Mouse (Mus musculus) stomach, embryonic 15.5 days (tissue): ENCODE data around the gene Smarcc2. TPM values are rescaled to one million over a fixed set of nuclear protein-coding genes. Genes with fewer than 3 reads are reported as not detected.
"Not testable (repeated sequence)": the region's sequence is repeated elsewhere in the genome, so short reads cannot be mapped to it uniquely, and the experiment has no call there.

ENCODE experiments used
- ATAC-seq: fragments of 200-750 bp; cut with Nextera tagmentation; 2 replicates; pipeline ENCODE4 v1.8.0; 2017; ENCODE audit warnings: low read depth, moderate number of reproducible peaks, moderate TSS enrichment; ENCODE audit not compliant: insufficient read depth, low FRiP score
- H3K27ac ChIP-seq: fragments of 300-500 bp; sonication (generic); 2 replicates; pipeline ENCODE4 v1.5.1; 2015; ENCODE audit warnings: mild to moderate bottlenecking, inconsistent platforms
- H3K27me3 ChIP-seq: fragments of 300-500 bp; sonication (generic); replicated peaks from 2 replicates; pipeline ENCODE4 v1.6.1; 2015; ENCODE audit warnings: inconsistent platforms
- H3K36me3 ChIP-seq: fragments of 300-500 bp; sonication (generic); 2 replicates; pipeline ENCODE4 v1.6.1; 2015; ENCODE audit warnings: inconsistent platforms
- H3K4me1 ChIP-seq: fragments of 300-500 bp; sonication (generic); 2 replicates; pipeline ENCODE4 v1.6.1; 2015; ENCODE audit warnings: inconsistent platforms
- H3K4me2 ChIP-seq: fragments of 300-500 bp; sonication (generic); 2 replicates; pipeline ENCODE4 v1.6.1; 2015; ENCODE audit warnings: mild to moderate bottlenecking, inconsistent platforms
- H3K4me3 ChIP-seq: fragments of 300-500 bp; sonication (generic); replicated peaks from 2 replicates; pipeline ENCODE4 v1.5.1; 2015; ENCODE audit warnings: inconsistent platforms
- H3K9ac ChIP-seq: fragments of 300-500 bp; sonication (generic); 2 replicates; pipeline ENCODE4 v1.6.1; 2015; ENCODE audit warnings: inconsistent platforms
- H3K9me3 ChIP-seq: fragments of 300-500 bp; sonication (generic); 2 replicates; pipeline ENCODE4 v1.6.1; 2016; ENCODE audit warnings: inconsistent platforms
- WGBS: fragments of 180-500 bp; shearing (Covaris S2); methylation state at CpG from one replicate; pipeline ENCODE4 v1.1.7; 2015; 5-methylcytosine and 5-hydroxymethylcytosine counted together
- polyA plus RNA-seq: library from polyadenylated mRNA; unstranded; fragments of >200 nt; fragmentation: Nextera tagmentation; extraction: Ambion mirVana; gene quantifications from 2 replicates; pipeline ENCODE4 v1.2.1, GENCODE M21; 2015

The Smarcc2 gene
- polyA plus RNA-seq, 1 experiment from 2014 or later, result 63.1 TPM

DNA sequence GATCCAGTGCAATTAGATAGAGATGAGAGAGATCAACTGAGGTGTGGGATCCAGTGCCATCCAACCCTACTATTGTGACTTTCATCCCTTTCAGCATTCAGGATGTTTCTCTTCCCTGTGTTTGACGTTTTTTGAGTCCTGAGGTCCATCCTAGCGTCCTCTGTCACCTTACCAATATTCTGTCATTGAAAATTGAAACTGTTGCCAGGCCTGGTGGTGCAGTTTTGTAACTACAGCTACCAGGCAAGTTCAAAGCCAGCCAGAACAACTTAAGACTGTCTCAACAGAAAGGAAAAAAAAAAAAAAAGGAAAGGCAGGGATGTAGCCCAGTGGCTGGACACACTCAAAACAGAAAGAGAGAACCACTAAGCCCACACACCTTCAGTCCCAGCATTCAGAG is 36.2 kb downstream of the Smarcc2 start:
- Histone ChIP-seq H3K4me2 (peak overlapping the region; percentile 84), H3K27me3 (no peaks in the 10 kb centered on the region), H3K4me3 (peak overlapping the region; percentile 89; the same call in 1 of the 2 replicates), H3K4me1 (peaks cover 37% of the 10 kb centered on the region), H3K9me3 (no peaks in the 10 kb centered on the region), H3K36me3 (peaks cover 13% of the 10 kb centered on the region), H3K9ac (no peak overlapping the region), H3K27ac (0 out of 2 replicates have a peak overlapping the region, but pooled peaks have one; percentile 89)
- 74% methylated on average over 2 of the region's 2 CpGs for WGBS
- ATAC-seq, result no peak

GRCm38 (mm10) chr10:128495903-128496302 is 36.9 kb downstream of the Smarcc2 start:
- H3K4me2 ChIP-seq, result no peak overlapping the region
- no peak overlapping the region for H3K4me3 ChIP-seq
- H3K4me1 ChIP-seq, result peaks cover 34% of the 10 kb centered on the region
- 70% methylated on average over 4 of the region's 4 CpGs for whole genome bisulfite sequencing
- H3K36me3 ChIP-seq, result peaks cover 9% of the 10 kb centered on the region
- H3K9me3 ChIP-seq, result no peaks in the 10 kb centered on the region
- no peak overlapping the region for H3K9ac ChIP-seq
- ATAC-seq, result no peak
- no peak overlapping the region for H3K27ac ChIP-seq
- no peaks in the 10 kb centered on the region for H3K27me3 ChIP-seq

DNA sequence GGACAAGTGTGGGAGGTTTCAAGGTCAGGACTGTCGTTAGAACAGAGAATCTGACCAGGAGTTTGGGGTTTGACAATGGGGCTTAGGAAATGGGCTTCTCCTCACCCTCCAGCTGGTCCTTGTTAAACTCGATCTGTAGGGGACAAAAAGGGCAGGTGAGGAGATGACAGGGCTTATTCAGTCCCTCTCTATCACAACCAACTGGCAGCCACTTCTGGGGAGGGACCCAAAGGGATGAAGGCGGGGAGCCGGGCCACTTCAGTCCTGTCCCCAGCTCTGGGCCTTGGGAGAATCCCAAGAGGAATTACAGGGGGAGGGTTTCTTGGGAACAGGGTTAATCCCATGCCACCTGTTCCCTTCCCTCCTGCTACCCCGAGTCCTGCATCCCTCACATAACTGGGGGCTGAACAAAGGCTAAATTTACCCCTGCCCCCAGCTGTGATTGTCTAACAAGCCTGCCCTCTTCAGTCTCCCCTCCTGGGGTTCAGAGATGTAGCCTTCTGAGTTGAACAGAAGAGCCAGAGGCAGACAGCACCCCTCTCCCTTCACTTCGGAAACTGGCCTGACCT is 37.5 kb downstream of the Smarcc2 start:
- no peak for ATAC-seq
- Histone ChIP-seq H3K4me1 (peaks cover 27% of the 10 kb centered on the region), H3K9ac (no peak overlapping the region), H3K4me3 (no peak overlapping the region), H3K27ac (no peak overlapping the region), H3K9me3 (no peaks in the 10 kb centered on the region), H3K27me3 (no peaks in the 10 kb centered on the region), H3K36me3 (peaks cover 2% of the 10 kb centered on the region; the same call in 1 of the 2 replicates), H3K4me2 (no peak overlapping the region)
- 41% methylated on average over 6 of the region's 6 CpGs for WGBS

DNA sequence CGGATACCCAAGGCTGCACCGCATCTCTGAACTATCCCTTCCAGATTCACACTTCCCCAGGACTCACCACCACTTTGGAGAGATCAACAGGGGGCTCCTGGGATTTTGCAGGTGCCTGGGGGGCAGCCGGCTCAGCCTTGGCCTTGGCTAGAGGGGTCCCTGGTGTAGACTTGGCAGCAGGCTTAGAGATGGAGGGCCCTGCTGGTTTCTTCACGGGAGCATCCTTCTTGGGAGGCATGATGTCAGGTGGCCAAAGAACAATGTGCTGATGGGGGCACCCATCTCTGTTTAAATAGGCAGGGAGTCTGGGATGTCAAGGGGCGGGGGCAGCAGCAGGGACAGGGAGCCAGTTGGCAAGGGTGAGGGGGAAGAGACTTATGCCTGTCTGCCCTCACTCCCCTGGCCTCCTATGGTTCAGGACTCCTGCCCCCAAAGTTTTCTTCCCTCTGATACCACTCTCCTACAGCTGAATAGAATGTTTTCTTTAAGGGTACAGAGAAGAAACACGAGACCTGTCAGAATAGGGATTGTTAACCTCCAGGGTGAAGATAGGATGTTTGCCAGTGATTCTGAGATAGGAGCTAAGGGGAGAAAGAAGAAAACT is 38.2 kb downstream of the Smarcc2 start:
- Histone ChIP-seq H3K27me3 (no peaks in the 10 kb centered on the region), H3K9me3 (no peaks in the 10 kb centered on the region), H3K4me2 (no peak overlapping the region), H3K4me1 (peaks cover 22% of the 10 kb centered on the region), H3K9ac (no peak overlapping the region), H3K4me3 (no peak overlapping the region), H3K36me3 (no peaks in the 10 kb centered on the region), H3K27ac (no peak overlapping the region)
- 32% methylated on average over 6 of the region's 6 CpGs for WGBS
- ATAC-seq, result no peak

- WGBS, result 0% methylated on average over 27 of the region's 27 CpGs
These were observed 39.5 kb downstream of the Smarcc2 start, which contains the start of gene Myl6b for GRCm38 (mm10) chr10:128498590-128498989. Myl6b (minus strand) TSS chr10:128498685.

GRCm38 (mm10) chr10:128499116-128499671 is 40.1 kb downstream of the Smarcc2 start:
- Histone ChIP-seq H3K4me3 (peak overlapping the region; percentile 51), H3K36me3 (no peaks in the 10 kb centered on the region), H3K4me1 (peaks cover 22% of the 10 kb centered on the region), H3K4me2 (peak overlapping the region; percentile 68), H3K9me3 (no peaks in the 10 kb centered on the region), H3K27ac (peak overlapping the region; percentile 78), H3K27me3 (no peaks in the 10 kb centered on the region), H3K9ac (peak overlapping the region; percentile 26; the same call in 1 of the 2 replicates)
- ATAC-seq, result peak; percentile 6
- WGBS, result under 1% methylated on average over 21 of the region's 21 CpGs

More at GRCm38 (mm10) chr10:128498590-128498989, 39.5 kb downstream of the Smarcc2 start, which contains the start of gene Myl6b:
- Histone ChIP-seq H3K36me3 (no peaks in the 10 kb centered on the region), H3K9me3 (no peaks in the 10 kb centered on the region), H3K9ac (peak within 1 kb of the TSS; percentile 26; the same call in 1 of the 2 replicates), H3K4me1 (peaks cover 22% of the 10 kb centered on the region), H3K4me3 (peak within 1 kb of the TSS; percentile 51), H3K4me2 (peak within 1 kb of the TSS; percentile 68), H3K27me3 (no peaks in the 10 kb centered on the region), H3K27ac (peak within 1 kb of the TSS; percentile 78)
- peak; percentile 92 for ATAC-seq

GRCm38 (mm10) chr10:128502341-128502740 is 43.3 kb downstream of the Smarcc2 start:
- H3K27ac ChIP-seq, result no peak overlapping the region
- H3K4me2 ChIP-seq, result no peak overlapping the region

GRCm38 (mm10) chr10:128503532-128503931 is 44.5 kb downstream of the Smarcc2 start:
- H3K4me3 ChIP-seq, result no peak overlapping the region
- whole genome bisulfite sequencing, result 75% methylated on average over 8 of the region's 8 CpGs
- peaks cover 6% of the 10 kb centered on the region; the same call in 1 of the 2 replicates for H3K4me1 ChIP-seq
- H3K9ac ChIP-seq, result no peak overlapping the region
- no peak overlapping the region for H3K27ac ChIP-seq
- no peaks in the 10 kb centered on the region for H3K36me3 ChIP-seq
- no peak for ATAC-seq
- H3K4me2 ChIP-seq, result no peak overlapping the region
- H3K27me3 ChIP-seq, result no peaks in the 10 kb centered on the region
- no peaks in the 10 kb centered on the region for H3K9me3 ChIP-seq

More at GRCm38 (mm10) chr10:128502341-128502740, 43.3 kb downstream of the Smarcc2 start:
- no peak for ATAC-seq
- no peaks in the 10 kb centered on the region for H3K27me3 ChIP-seq
- no peak overlapping the region for H3K9ac ChIP-seq
- peaks cover 12% of the 10 kb centered on the region for H3K4me1 ChIP-seq
- H3K9me3 ChIP-seq, result no peaks in the 10 kb centered on the region
- no peak overlapping the region for H3K4me3 ChIP-seq
- H3K36me3 ChIP-seq, result no peaks in the 10 kb centered on the region
- 67% methylated on average over 5 of the region's 5 CpGs for WGBS

DNA sequence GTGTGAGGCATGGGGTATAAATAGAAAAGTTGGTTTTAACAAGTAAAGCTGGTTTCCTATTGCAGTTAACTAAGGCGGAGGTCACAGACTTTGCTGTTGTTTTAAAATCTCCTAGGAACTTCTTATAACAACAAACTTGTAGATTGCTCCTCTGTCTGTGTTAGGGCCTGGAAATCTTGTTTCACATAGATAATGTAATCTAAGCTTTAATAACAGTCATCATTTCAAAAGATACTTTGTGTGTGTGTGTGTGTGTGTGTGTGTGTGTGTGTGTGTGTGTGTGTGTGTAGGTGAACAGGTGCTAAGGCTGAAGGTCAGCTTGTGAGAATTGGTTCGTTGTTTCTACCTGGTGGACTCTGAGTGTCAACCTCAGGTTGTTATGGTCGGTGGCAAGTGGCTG is 45.0 kb downstream of the Smarcc2 start:
- Histone ChIP-seq H3K36me3 (no peaks in the 10 kb centered on the region), H3K27ac (no peak overlapping the region)
- WGBS, result 80% methylated on average over 3 of the region's 3 CpGs

DNA sequence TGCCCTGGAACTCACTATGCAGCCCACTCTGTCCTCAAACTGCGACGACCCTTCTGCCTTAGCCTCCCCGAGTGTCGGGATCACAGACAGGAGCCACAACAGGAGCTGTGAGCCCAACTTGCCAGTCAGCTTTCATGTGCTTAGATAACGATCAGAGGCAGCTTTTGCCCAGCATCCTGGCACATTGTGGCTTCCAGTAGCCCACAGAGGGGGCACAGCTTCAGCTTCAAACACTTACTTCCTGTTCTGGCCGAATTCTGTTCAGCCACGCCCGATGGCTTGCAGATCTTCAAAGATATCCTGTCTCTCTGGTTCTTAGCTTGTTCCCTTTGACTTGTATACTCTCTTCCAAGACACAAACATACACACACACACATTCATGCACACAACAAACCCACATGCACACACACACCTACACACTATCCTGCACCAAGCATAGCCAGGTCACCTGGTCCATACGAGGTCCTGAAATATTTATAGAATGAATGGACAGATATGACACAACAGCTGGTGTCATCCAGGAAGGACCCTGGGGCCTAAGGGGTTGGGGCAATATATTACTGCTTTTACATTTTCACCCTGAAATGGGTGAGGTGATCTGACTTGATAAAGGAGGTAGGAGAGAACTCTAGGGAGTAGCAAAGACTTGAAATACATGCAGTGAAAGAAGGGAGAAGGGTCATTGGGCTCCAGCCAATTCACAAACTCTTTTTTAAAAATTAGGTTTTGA is 45.8 kb downstream of the Smarcc2 start:
- H3K27ac ChIP-seq, result no peak overlapping the region
- no peak overlapping the region for H3K4me3 ChIP-seq
- no peaks in the 10 kb centered on the region for H3K36me3 ChIP-seq
- peaks cover 6% of the 10 kb centered on the region; the same call in 1 of the 2 replicates for H3K4me1 ChIP-seq
- no peaks in the 10 kb centered on the region for H3K27me3 ChIP-seq
- no peak overlapping the region for H3K9ac ChIP-seq
- no peak overlapping the region for H3K4me2 ChIP-seq
- no peak for ATAC-seq
- no peaks in the 10 kb centered on the region for H3K9me3 ChIP-seq
- 60% methylated on average over 9 of the region's 9 CpGs for WGBS

More for the DNA sequence above, 45.0 kb downstream of the Smarcc2 start:
- Histone ChIP-seq H3K9me3 (no peaks in the 10 kb centered on the region), H3K9ac (no peak overlapping the region), H3K4me3 (no peak overlapping the region), H3K27me3 (no peaks in the 10 kb centered on the region), H3K4me1 (peaks cover 6% of the 10 kb centered on the region; the same call in 1 of the 2 replicates), H3K4me2 (no peak overlapping the region)
- ATAC-seq, result no peak

GRCm38 (mm10) chr10:128505371-128505667 is 46.3 kb downstream of the Smarcc2 start:
- not testable (repeated sequence) for H3K9me3 ChIP-seq, H3K27ac ChIP-seq, H3K4me1 ChIP-seq, H3K27me3 ChIP-seq, H3K4me3 ChIP-seq, H3K4me2 ChIP-seq, ATAC-seq, H3K36me3 ChIP-seq, H3K9ac ChIP-seq
- 80% methylated on average over 5 of the region's 5 CpGs for WGBS

DNA sequence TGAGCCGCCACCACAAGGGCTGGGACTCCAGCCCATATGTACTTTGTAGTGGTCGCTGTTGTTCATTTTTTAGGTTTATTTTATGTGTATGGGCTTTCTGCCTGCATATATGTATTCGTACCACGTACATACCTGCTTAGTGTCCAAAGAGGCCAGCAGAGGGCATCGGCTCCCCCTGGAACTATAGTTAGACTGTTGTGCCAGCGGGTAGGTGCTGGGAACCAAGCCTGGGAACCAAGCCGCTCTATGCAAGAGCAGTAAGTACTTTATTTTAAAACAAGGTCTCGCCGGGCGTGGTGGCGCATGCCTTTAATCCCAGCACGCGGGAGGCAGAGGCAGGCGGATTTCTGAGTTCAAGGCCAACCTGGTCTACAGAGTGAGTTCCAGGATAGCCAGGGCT is 46.9 kb downstream of the Smarcc2 start:
- H3K36me3 ChIP-seq, result no peaks in the 10 kb centered on the region
- ATAC-seq, result no peak
- H3K27me3 ChIP-seq, result no peaks in the 10 kb centered on the region
- H3K9ac ChIP-seq, result no peak overlapping the region
- no peak overlapping the region for H3K27ac ChIP-seq
- H3K4me2 ChIP-seq, result no peak overlapping the region
- H3K9me3 ChIP-seq, result no peaks in the 10 kb centered on the region
- WGBS, result 95% methylated on average over 14 of the region's 14 CpGs
- no peak overlapping the region for H3K4me3 ChIP-seq
- H3K4me1 ChIP-seq, result peaks cover 6% of the 10 kb centered on the region; the same call in 1 of the 2 replicates
